Mouse (Mus musculus): ENCODE data around the gene 2310034G01Rik.

- TF ChIP-seq NRF1 (IDR thresholded peaks at IDR 0.05; ENCODE audit: insufficient read depth, low read depth, low read length, poor library complexity, severe bottlenecking), result no peak
- TF ChIP-seq POLR2AphosphoS5 (IDR thresholded peaks at IDR 0.05; ENCODE audit: borderline replicate concordance, low read depth, low read length), result no peak
- no peak for TF ChIP-seq TCF12 (IDR thresholded peaks at IDR 0.05; ENCODE audit: low read depth, low read length)
- no peak for TF ChIP-seq HCFC1 (IDR thresholded peaks at IDR 0.05; ENCODE audit: low read depth, low read length)
- TF ChIP-seq ELF1 (IDR thresholded peaks at IDR 0.05; ENCODE audit: low read depth, low read length), result no peak
- TF ChIP-seq CTCF (IDR thresholded peaks at IDR 0.05 in 2 of 3, conservative IDR thresholded peaks at IDR 0.05 in 1 of 3; ENCODE audit: control insufficient read depth in 1 of 3, insufficient read depth in 1 of 3, low read depth in 2 of 3, low read length in 3 of 3, poor library complexity in 1 of 3, severe bottlenecking in 1 of 3), result no peak
- no peak for TF ChIP-seq ZKSCAN1 (IDR thresholded peaks at IDR 0.05; ENCODE audit: low read depth, low read length)
- no peak for TF ChIP-seq RAD21 (IDR thresholded peaks at IDR 0.05; ENCODE audit: low read depth, low read length)
- TF ChIP-seq USF1 (IDR thresholded peaks at IDR 0.05; ENCODE audit: low read depth, low read length), result no peak
- TF ChIP-seq ZC3H11A (IDR thresholded peaks at IDR 0.05; ENCODE audit: low read depth, low read length), result no peak
- no peak for TF ChIP-seq TAL1 (IDR thresholded peaks at IDR 0.05; ENCODE audit: low read length)
- no peak for TF ChIP-seq ETS1 (IDR thresholded peaks at IDR 0.05; ENCODE audit: low read depth, low read length)
Measured at GRCm38 (mm10) chr19:46300294-46301045, 49.6 kb downstream of the 2310034G01Rik start.

All from MEL (cell line).